Mouse (Mus musculus) embryo, embryonic 10.5 days (tissue): ENCODE data around the gene Vmn1r126.
"Not testable (repeated sequence)": the region's sequence is repeated elsewhere in the genome, so short reads cannot be mapped to it uniquely, and the experiment has no call there.

Experiments used
- DNase-seq: peaks from one replicate; pipeline ENCODE4 v3.0.0-alpha.2; 2015; ENCODE audit warnings: low spot score

Vmn1r126 gene

GRCm38 (mm10) chr7:21301367-21301766 lies at the start of gene Vmn1r126:
Vmn1r126 (minus strand) TSS chr7:21301467.
- DNase-seq: not testable (repeated sequence)

DNA sequence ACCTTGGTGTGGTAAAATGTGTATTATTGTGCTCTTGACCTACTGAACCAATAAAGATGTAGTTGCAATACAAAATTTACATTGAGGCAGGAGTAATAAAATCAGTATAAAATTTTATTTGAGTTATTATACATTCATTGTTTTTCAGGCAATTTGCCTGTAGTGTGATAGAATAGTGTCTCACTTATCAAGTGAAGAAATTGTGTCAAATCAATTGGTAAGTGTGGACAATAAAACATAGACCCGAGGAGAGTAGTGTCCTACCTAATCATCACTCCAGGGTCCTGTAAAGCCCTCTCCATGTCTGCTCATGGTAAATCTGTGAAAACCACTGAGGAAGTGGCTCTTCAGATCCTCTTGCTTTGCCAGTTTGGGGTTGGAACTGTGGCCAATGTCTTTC lies 47.8 kb upstream of the Vmn1r126 start, which contains the start of gene Vmn1r128:
TSS of gene Vmn1r128 (plus strand) at position 301 of the 400 bp plus-strand sequence.
- DNase-seq: not testable (repeated sequence)

- DNase-seq: not testable (repeated sequence)
These were observed 18.5 kb upstream of the Vmn1r126 start, which contains the start of gene Vmn1r127 for GRCm38 (mm10) chr7:21319761-21320160. Vmn1r127 (minus strand) TSS chr7:21319861.

DNA sequence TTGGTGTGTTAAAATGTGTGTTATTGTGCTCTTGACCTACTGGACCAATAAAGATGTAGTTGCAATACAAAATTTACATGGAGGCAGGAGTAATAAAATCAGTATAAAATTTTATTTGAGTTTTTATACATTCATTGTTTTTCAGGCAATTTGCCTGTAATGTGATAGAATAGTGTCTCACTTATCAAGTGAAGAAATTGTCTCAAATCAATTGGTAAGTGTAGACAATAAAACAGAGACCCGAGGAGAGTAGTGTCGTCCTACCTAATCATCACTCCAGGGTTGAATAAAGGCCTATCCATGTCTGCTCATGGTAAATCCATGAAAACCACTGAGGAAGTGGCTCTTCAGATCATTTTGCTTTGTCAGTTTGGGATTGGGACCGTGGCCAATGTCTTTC lies 29.4 kb downstream of the Vmn1r126 start, which contains the start of gene Vmn1r125:
TSS of gene Vmn1r125 (plus strand) at position 301 of the 400 bp plus-strand sequence.
- DNase-seq: not testable (repeated sequence)

DNA sequence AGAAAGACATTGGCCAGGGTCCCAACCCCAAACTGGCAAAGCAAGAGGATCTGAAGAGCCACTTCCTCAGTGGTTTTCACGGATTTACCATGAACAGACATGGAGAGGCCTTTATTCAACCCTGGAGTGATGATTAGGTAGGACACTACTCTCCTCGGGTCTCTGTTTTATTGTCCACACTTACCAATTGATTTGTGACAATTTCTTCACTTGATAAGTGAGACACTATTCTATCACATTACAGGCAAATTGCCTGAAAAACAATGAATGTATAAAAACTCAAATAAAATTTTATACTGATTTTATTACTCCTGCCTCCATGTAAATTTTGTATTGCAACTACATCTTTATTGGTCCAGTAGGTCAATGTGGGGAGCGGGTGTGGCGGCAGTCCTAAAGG lies 40.8 kb downstream of the Vmn1r126 start, which contains the start of gene Vmn1r124:
TSS of gene Vmn1r124 (minus strand) at position 101 of the 400 bp plus-strand sequence.
- not testable (repeated sequence) for DNase-seq
